Mouse (Mus musculus) bone marrow, adult 2 months (tissue): ENCODE data around the gene Gucy2d. TPM values are rescaled to one million over a fixed set of nuclear protein-coding genes. Genes with fewer than 3 reads are reported as not detected.

Experiments used
- H3K27ac ChIP-seq: fragments of 200-500 bp; 2 replicates; pipeline ENCODE4 v1.5.1; 2012; ENCODE audit warnings: low read depth, mild to moderate bottlenecking, control low read depth, inconsistent platforms, low read length; ENCODE audit not compliant: control insufficient read depth, poor library complexity, insufficient read depth
- H3K4me1 ChIP-seq: fragments of 200-500 bp; 2 replicates; pipeline ENCODE4 v1.6.1; 2011; ENCODE audit warnings: low read length; ENCODE audit not compliant: control insufficient read depth, insufficient read depth
- H3K4me3 ChIP-seq: fragments of 200-500 bp; replicated peaks from 2 replicates; pipeline ENCODE3; 2011; ENCODE audit warnings: mild to moderate bottlenecking, low read depth, low read length, control low read depth; ENCODE audit not compliant: control insufficient read depth
- CTCF ChIP-seq: fragments of 200-500 bp; IDR thresholded peaks from 2 replicates; pipeline ENCODE4 v1.5.1; 2011; ENCODE audit warnings: low read length, control low read depth; ENCODE audit not compliant: control insufficient read depth, insufficient read depth
- POLR2A ChIP-seq: fragments of 200-500 bp; IDR thresholded peaks from 2 replicates; pipeline ENCODE4 v1.6.1; 2011; ENCODE audit warnings: low read depth, mild to moderate bottlenecking, control low read depth, low read length, borderline replicate concordance; ENCODE audit not compliant: control insufficient read depth
- WGBS: fragments of 180-500 bp; shearing (Covaris S2); methylation state at CpG from one replicate; pipeline ENCODE4 v1.1.7; 2018; 5-methylcytosine and 5-hydroxymethylcytosine counted together
- polyA plus RNA-seq: library from polyadenylated mRNA; stranded (reverse); fragments of >200 nt; gene quantifications from 2 replicates; pipeline ENCODE4 v1.2.4, GENCODE M21; 2011; ENCODE audit warnings: low replicate concordance; ENCODE audit not compliant: missing spikeins, insufficient read depth, insufficient read length

Gene Gucy2d
- polyA plus RNA-seq, result not detected in 2 replicates

GRCm38 (mm10) chr7:98439956-98440466 is at the start of gene Gucy2d:
Gene Gucy2d (plus strand): TSS chr7:98440416.
- Histone ChIP-seq H3K4me1 (no peaks in the 10 kb centered on the region), H3K4me3 (no peak within 1 kb of the TSS), H3K27ac (no peak within 1 kb of the TSS)
- WGBS, result 53% methylated on average over 10 of the region's 10 CpGs
- TF ChIP-seq POLR2A, result no peak
- TF ChIP-seq CTCF, result no peak

GRCm38 (mm10) chr7:98390486-98390885 is 49.7 kb upstream of the Gucy2d start:
- H3K27ac ChIP-seq, result no peak overlapping the region
- WGBS, result 43% methylated on average over 2 of the region's 2 CpGs
- no peaks in the 10 kb centered on the region for H3K4me1 ChIP-seq
- H3K4me3 ChIP-seq, result no peak overlapping the region
- TF ChIP-seq POLR2A (no peak), CTCF (no peak)

- H3K4me1 ChIP-seq, result no peaks in the 10 kb centered on the region
- TF ChIP-seq POLR2A (no peak), CTCF (no peak)
- no peak overlapping the region for H3K4me3 ChIP-seq
- no peak overlapping the region for H3K27ac ChIP-seq
- WGBS, result 74% methylated on average over 7 of the region's 7 CpGs
Observed at GRCm38 (mm10) chr7:98391351-98391936, 48.8 kb upstream of the Gucy2d start.

- WGBS, result 78% methylated on average over 8 of the region's 8 CpGs
- no peak overlapping the region for H3K4me3 ChIP-seq
- TF ChIP-seq POLR2A (no peak), CTCF (no peak)
- no peak overlapping the region for H3K27ac ChIP-seq
- H3K4me1 ChIP-seq, result no peaks in the 10 kb centered on the region
Observed at GRCm38 (mm10) chr7:98392466-98393201, 47.6 kb upstream of the Gucy2d start.

- 82% methylated on average over 15 of the region's 15 CpGs for WGBS
- Histone ChIP-seq H3K27ac (no peak overlapping the region), H3K4me3 (no peak overlapping the region), H3K4me1 (no peaks in the 10 kb centered on the region)
- no peak for TF ChIP-seq POLR2A
- TF ChIP-seq CTCF, result no peak
Observed at GRCm38 (mm10) chr7:98402582-98403574, 37.3 kb upstream of the Gucy2d start.

GRCm38 (mm10) chr7:98403996-98404395 is 36.2 kb upstream of the Gucy2d start:
- Histone ChIP-seq H3K27ac (no peak overlapping the region), H3K4me3 (no peak overlapping the region), H3K4me1 (no peaks in the 10 kb centered on the region)
- 83% methylated on average over 4 of the region's 4 CpGs for WGBS
- no peak for TF ChIP-seq POLR2A
- no peak for TF ChIP-seq CTCF

GRCm38 (mm10) chr7:98407615-98408014 is 32.6 kb upstream of the Gucy2d start:
- 31% methylated on average over 5 of the region's 5 CpGs for WGBS

GRCm38 (mm10) chr7:98413115-98413514 is 27.1 kb upstream of the Gucy2d start:
- Histone ChIP-seq H3K27ac (no peak overlapping the region), H3K4me1 (peaks cover 2% of the 10 kb centered on the region; the same call in 1 of the 2 replicates), H3K4me3 (no peak overlapping the region)
- 78% methylated on average over 4 of the region's 4 CpGs for WGBS
- TF ChIP-seq POLR2A (no peak), CTCF (no peak)

More at GRCm38 (mm10) chr7:98407615-98408014, 32.6 kb upstream of the Gucy2d start:
- TF ChIP-seq POLR2A, result no peak
- TF ChIP-seq CTCF, result no peak
- no peak overlapping the region for H3K27ac ChIP-seq
- no peaks in the 10 kb centered on the region for H3K4me1 ChIP-seq
- H3K4me3 ChIP-seq, result no peak overlapping the region
